Mouse (Mus musculus): ENCODE measurements at regions not wholly inside any gene's neighbourhood (a gene's known extent, or its start where the extent isn't known, plus 50 kb on each side); places are given as distances from the start of the nearest gene placed in this dataset.

DNA sequence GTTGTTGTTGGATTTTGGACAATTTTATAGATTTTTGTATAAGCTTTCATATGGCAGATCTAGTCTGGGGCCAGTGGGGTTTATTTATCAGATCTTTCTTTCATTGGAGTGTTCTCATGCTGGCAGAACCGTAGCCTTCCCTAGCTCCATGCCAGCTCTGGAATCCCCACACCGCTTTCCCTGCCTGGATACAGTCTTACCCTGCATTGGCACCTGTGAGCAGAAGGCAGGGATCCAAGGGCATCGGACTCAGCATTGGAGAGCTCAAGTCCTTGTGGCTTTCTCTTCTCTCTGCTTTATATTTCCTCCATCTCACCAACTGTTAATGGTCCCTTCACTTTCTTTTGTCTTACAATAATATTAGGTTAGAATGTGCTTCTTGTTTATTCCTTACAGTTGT lies 59.4 kb upstream of the Rfx3 start:
- no peaks in the 10 kb centered on the region for H3K36me3 ChIP-seq (ENCODE audit: control insufficient read depth, insufficient read depth, low read length)
- no peaks in the 10 kb centered on the region for H3K27me3 ChIP-seq (ENCODE audit: control insufficient read depth, insufficient read depth, low read length)
- H3K9ac ChIP-seq (ENCODE audit: low read depth, low read length), result no peak overlapping the region
- H3K4me1 ChIP-seq (ENCODE audit: control insufficient read depth, insufficient read depth, low read length), result no peaks in the 10 kb centered on the region
- no peaks in the 10 kb centered on the region for H3K9me3 ChIP-seq (replicated peaks; ENCODE audit: control insufficient read depth, low read length)
- ATAC-seq (replicated peaks; ENCODE audit: insufficient number of reproducible peaks, low FRiP score, low TSS enrichment), result no peak
- 87% methylated on average over 3 of the region's 3 CpGs for WGBS (ENCODE audit: insufficient replicate concordance)
- no peak overlapping the region for H3K4me3 ChIP-seq (ENCODE audit: low read depth, low read length)
- H3K4me2 ChIP-seq, result no peak overlapping the region
- no peak overlapping the region for H3K27ac ChIP-seq (ENCODE audit: low read depth, low read length)

All from heart, embryonic 11.5 days (tissue).